Mouse (Mus musculus) heart, adult 2 months (tissue): ENCODE results near the gene Gdf15.

ENCODE experiments used
- CTCF ChIP-seq: fragments of 200-600 bp; IDR thresholded peaks from 2 replicates; pipeline ENCODE4 v1.8.1; 2022; ENCODE audit warnings: antibody characterized with exemption, mild to moderate bottlenecking, moderate library complexity
- EP300 ChIP-seq: fragments of 200-500 bp; IDR thresholded peaks from 2 replicates; pipeline ENCODE4 v1.6.1; 2011; ENCODE audit warnings: low read depth, low read length, control low read depth; ENCODE audit not compliant: insufficient read depth
- POLR2A ChIP-seq: fragments of 200-500 bp; IDR thresholded peaks from 2 replicates; pipeline ENCODE4 v1.6.1; 2011; ENCODE audit warnings: mild to moderate bottlenecking, low read depth, low read length, control low read depth; ENCODE audit not compliant: insufficient read depth

DNA sequence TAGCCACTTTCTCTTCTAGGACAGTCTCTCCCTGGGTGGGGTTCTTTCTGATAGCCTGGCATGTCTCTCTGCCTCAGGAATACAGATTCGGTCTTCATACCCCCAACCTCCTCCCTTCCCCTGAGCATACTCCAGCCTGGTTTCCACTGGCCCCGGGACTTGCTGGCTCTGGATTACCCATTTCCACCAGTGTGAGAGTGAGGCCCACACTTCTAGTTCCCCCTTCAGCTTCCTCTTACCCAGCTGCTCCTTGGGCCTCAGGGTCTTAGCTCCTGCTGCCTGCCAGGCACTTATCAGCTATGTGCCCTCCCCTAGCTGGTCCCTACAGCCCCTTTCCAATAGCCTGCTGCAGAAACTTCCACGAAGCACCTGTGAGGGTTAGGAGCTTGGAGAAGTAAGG, 16.4 kb downstream of the Gdf15 start, which contains the start of gene Lrrc25:
- TF ChIP-seq CTCF (no peak), POLR2A (0 out of 2 replicates have a peak, but pooled peaks have one; percentile 20), EP300 (no peak)
